Mouse (Mus musculus) stomach, postnatal 0 days (tissue): ENCODE measurements around the gene Cd28. TPM values are rescaled to one million over a fixed set of nuclear protein-coding genes. Genes with fewer than 3 reads are reported as not detected.

Source experiments
- ATAC-seq: fragments of 200-750 bp; cut with Nextera tagmentation; 2 replicates; pipeline ENCODE4 v1.8.0; 2017; ENCODE audit not compliant: low FRiP score, low TSS enrichment
- DNase-seq: peaks from one replicate; pipeline ENCODE4 v3.0.0-alpha.2; 2016; ENCODE audit warnings: low spot score
- H3K27ac ChIP-seq: fragments of 300-500 bp; sonication (generic); replicated peaks from 2 replicates; pipeline ENCODE4 v1.5.1; 2014; ENCODE audit warnings: mild to moderate bottlenecking, control low read depth
- H3K27me3 ChIP-seq: fragments of 300-500 bp; sonication (generic); 2 replicates; pipeline ENCODE4 v1.6.1; 2014; ENCODE audit warnings: low read length; ENCODE audit not compliant: control insufficient read depth, insufficient read depth
- H3K36me3 ChIP-seq: fragments of 300-500 bp; sonication (generic); 2 replicates; pipeline ENCODE4 v1.6.1; 2014; ENCODE audit warnings: low read length, mixed read lengths; ENCODE audit not compliant: control insufficient read depth, insufficient read depth
- H3K4me1 ChIP-seq: fragments of 300-500 bp; sonication (generic); replicated peaks from 2 replicates; pipeline ENCODE4 v1.6.1; 2014; ENCODE audit warnings: antibody characterized with exemption; ENCODE audit not compliant: control insufficient read depth, insufficient read depth
- H3K4me2 ChIP-seq: fragments of 300-500 bp; sonication (generic); replicated peaks from 2 replicates; pipeline ENCODE4 v1.6.1; 2014; ENCODE audit warnings: low read depth, mild to moderate bottlenecking, control low read depth, moderate library complexity
- H3K4me3 ChIP-seq: fragments of 300-500 bp; sonication (generic); 2 replicates; pipeline ENCODE4 v1.5.1; 2014; ENCODE audit warnings: low read depth, low read length, control low read depth
- H3K9ac ChIP-seq: fragments of 300-500 bp; sonication (generic); 2 replicates; pipeline ENCODE4 v1.6.1; 2014; ENCODE audit warnings: mild to moderate bottlenecking, low read length, control low read depth, mixed read lengths
- H3K9me3 ChIP-seq: fragments of 300-500 bp; sonication (generic); 2 replicates; pipeline ENCODE4 v1.6.1; 2016; ENCODE audit warnings: low read length; ENCODE audit not compliant: control insufficient read depth
- CTCF ChIP-seq: IDR thresholded peaks from 2 replicates; pipeline ENCODE4 v1.5.1; 2016; ENCODE audit warnings: antibody characterized with exemption, low read depth, mild to moderate bottlenecking, moderate library complexity
- EP300 ChIP-seq: optimal IDR thresholded peaks from 2 replicates; pipeline ENCODE3; 2016; ENCODE audit warnings: antibody characterized with exemption
- WGBS: fragments of 180-500 bp; shearing (Covaris S2); extraction: QIAGEN DNeasy Blood & Tissue Kit; methylation state at CpG from one replicate; pipeline ENCODE4 v1.1.7; 2014; 5-methylcytosine and 5-hydroxymethylcytosine counted together
- polyA plus RNA-seq: library from polyadenylated mRNA; unstranded; fragments of >200 nt; fragmentation: Nextera tagmentation; extraction: Ambion mirVana; gene quantifications from 2 replicates; pipeline ENCODE4 v1.2.1, GENCODE M21; 2015

Cd28 gene
- polyA plus RNA-seq, 1 experiment from 2014 or later: 0.06 TPM

GRCm38 (mm10) chr1:60773231-60773630, 56.6 kb downstream of the Cd28 start:
- Histone ChIP-seq H3K4me1 (no peaks in the 10 kb centered on the region), H3K27ac (no peak overlapping the region), H3K27me3 (no peaks in the 10 kb centered on the region), H3K4me3 (no peak overlapping the region), H3K9ac (no peak overlapping the region), H3K9me3 (no peaks in the 10 kb centered on the region), H3K4me2 (no peak overlapping the region), H3K36me3 (no peaks in the 10 kb centered on the region)
- TF ChIP-seq EP300 (no peak), CTCF (no peak)
- WGBS: 70% methylated on average over 3 of the region's 3 CpGs
- no peak for ATAC-seq
- no peak for DNase-seq

GRCm38 (mm10) chr1:60776166-60776565, 59.6 kb downstream of the Cd28 start:
- Histone ChIP-seq H3K36me3 (no peaks in the 10 kb centered on the region), H3K4me3 (no peak overlapping the region), H3K9me3 (no peaks in the 10 kb centered on the region), H3K27ac (no peak overlapping the region), H3K4me1 (peaks cover 3% of the 10 kb centered on the region; the same call in 1 of the 2 replicates), H3K4me2 (no peak overlapping the region), H3K27me3 (no peaks in the 10 kb centered on the region), H3K9ac (no peak overlapping the region)
- WGBS: 61% methylated on average over 4 of the region's 4 CpGs
- DNase-seq (no peak), ATAC-seq (no peak)
- TF ChIP-seq CTCF (no peak), EP300 (no peak)

GRCm38 (mm10) chr1:60776906-60777305, 60.3 kb downstream of the Cd28 start:
- no peak for ATAC-seq
- Histone ChIP-seq H3K36me3 (no peaks in the 10 kb centered on the region), H3K27me3 (no peaks in the 10 kb centered on the region), H3K4me2 (no peak overlapping the region), H3K27ac (no peak overlapping the region), H3K9me3 (no peaks in the 10 kb centered on the region), H3K4me1 (peaks cover 3% of the 10 kb centered on the region; the same call in 1 of the 2 replicates), H3K4me3 (no peak overlapping the region), H3K9ac (no peak overlapping the region)
- no peak for TF ChIP-seq EP300
- TF ChIP-seq CTCF: no peak
- WGBS: 88% methylated on average over 3 of the region's 3 CpGs
- no peak for DNase-seq

- Histone ChIP-seq H3K27ac (peak overlapping the region; percentile 56), H3K9ac (no peak overlapping the region), H3K4me3 (no peak overlapping the region), H3K4me2 (peak overlapping the region; percentile 23; the same call in 1 of the 2 replicates), H3K4me1 (peaks cover 3% of the 10 kb centered on the region; the same call in 1 of the 2 replicates), H3K9me3 (no peaks in the 10 kb centered on the region), H3K27me3 (no peaks in the 10 kb centered on the region), H3K36me3 (no peaks in the 10 kb centered on the region)
- ATAC-seq (peak; percentile 88), DNase-seq (peak; percentile 53)
- 26% methylated on average over 8 of the region's 8 CpGs for WGBS
- TF ChIP-seq EP300 (no peak), CTCF (peak; percentile 53)
Observed at GRCm38 (mm10) chr1:60778465-60779115, 62.0 kb downstream of the Cd28 start.

- Histone ChIP-seq H3K9me3 (no peaks in the 10 kb centered on the region), H3K36me3 (no peaks in the 10 kb centered on the region), H3K27me3 (no peaks in the 10 kb centered on the region), H3K9ac (no peak overlapping the region), H3K27ac (peak overlapping the region; percentile 1), H3K4me3 (no peak overlapping the region), H3K4me2 (no peak overlapping the region), H3K4me1 (peaks cover 3% of the 10 kb centered on the region; the same call in 1 of the 2 replicates)
- no peak for DNase-seq
- TF ChIP-seq EP300 (no peak), CTCF (no peak)
- ATAC-seq: 0 out of 2 replicates have a peak, but pooled peaks have one; percentile 47
- WGBS: 81% methylated on average over 2 of the region's 2 CpGs
Observed at GRCm38 (mm10) chr1:60779176-60779575, 62.6 kb downstream of the Cd28 start.

- Histone ChIP-seq H3K4me2 (no peak overlapping the region), H3K27me3 (no peaks in the 10 kb centered on the region), H3K36me3 (no peaks in the 10 kb centered on the region), H3K9me3 (no peaks in the 10 kb centered on the region), H3K27ac (no peak overlapping the region), H3K4me1 (peaks cover 3% of the 10 kb centered on the region; the same call in 1 of the 2 replicates), H3K4me3 (no peak overlapping the region), H3K9ac (no peak overlapping the region)
- ATAC-seq: no peak
- 78% methylated on average over 4 of the region's 4 CpGs for WGBS
- TF ChIP-seq EP300 (no peak), CTCF (no peak)
- DNase-seq: no peak
Observed at GRCm38 (mm10) chr1:60781666-60782065, 65.1 kb downstream of the Cd28 start.
